Mouse (Mus musculus) heart, adult 2 months (tissue): ENCODE results near the gene Cuta.

ENCODE experiments used
- CTCF ChIP-seq: fragments of 200-600 bp; IDR thresholded peaks from 2 replicates; pipeline ENCODE4 v1.8.1; 2022; ENCODE audit warnings: antibody characterized with exemption, mild to moderate bottlenecking, moderate library complexity
- EP300 ChIP-seq: fragments of 200-500 bp; IDR thresholded peaks from 2 replicates; pipeline ENCODE4 v1.6.1; 2011; ENCODE audit warnings: low read depth, low read length, control low read depth; ENCODE audit not compliant: insufficient read depth
- POLR2A ChIP-seq: fragments of 200-500 bp; IDR thresholded peaks from 2 replicates; pipeline ENCODE4 v1.6.1; 2011; ENCODE audit warnings: mild to moderate bottlenecking, low read depth, low read length, control low read depth; ENCODE audit not compliant: insufficient read depth

DNA sequence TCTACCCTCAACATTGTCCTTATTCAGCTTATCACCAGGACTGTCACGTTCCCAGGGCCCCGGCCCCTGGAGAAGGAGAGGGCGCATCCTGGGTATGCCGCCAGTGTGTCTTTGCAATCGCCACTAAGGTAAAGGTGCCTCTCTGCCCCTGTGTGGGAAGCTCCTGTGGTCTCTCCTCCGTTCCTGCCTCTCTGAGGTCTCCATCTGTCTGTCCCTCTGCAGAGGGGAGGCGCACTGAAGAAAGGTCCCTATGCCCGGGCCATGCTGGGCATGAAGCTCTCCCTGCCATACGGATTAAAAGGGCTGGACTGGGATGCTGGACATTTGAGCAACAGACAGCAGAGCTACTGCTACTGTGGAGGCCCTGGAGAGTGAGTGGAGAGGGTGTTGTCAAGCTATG lies 4.3 kb downstream of the Cuta start:
- TF ChIP-seq CTCF (no peak), POLR2A (no peak), EP300 (no peak)
